Mouse (Mus musculus) CH12F3 (cell line): ENCODE results near the gene A930004D18Rik.

Source experiments
- in situ Hi-C: fragments of 300-500 bp; cut with MboI; formaldehyde crosslinking; loops from 2 replicates; pipeline ENCODE4 v1.14.3; 2020; ENCODE audit warnings: low sequenced_read_pairs

A930004D18Rik gene

DNA sequence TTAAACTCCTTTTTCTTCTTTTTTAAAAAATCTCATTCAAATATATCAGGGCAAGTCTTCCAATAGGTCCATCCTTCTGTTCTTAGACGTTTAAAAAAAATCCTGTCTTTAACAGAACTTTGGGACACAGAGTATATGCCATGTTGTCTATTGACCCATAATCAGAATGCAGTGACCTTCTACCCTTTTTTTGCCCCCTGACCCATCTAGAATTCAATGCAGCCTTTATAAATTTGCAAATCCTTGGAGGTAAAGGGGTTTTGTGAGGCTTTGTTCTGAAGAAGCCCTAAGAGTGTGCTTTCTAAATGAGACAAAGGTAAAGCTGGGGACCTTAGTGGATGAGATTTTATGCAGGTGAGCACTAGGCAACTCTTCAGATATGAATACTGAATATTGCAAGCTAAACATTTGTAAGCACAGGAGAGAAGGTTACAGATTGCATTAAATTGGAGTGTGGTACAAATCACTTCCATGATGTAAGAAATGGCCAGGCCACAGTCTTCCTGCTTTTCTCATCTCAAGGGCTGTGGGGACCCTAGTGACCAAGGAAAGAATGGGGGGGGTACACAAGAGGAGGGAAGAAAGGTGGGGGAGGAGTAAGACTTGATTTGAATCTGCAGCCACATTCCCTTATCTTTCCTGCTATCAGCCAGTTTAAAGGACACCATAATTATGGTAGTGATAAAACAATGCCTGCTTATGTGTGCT, 15.9 kb upstream of the A930004D18Rik start:
- in situ Hi-C loops, result no loop called here

DNA sequence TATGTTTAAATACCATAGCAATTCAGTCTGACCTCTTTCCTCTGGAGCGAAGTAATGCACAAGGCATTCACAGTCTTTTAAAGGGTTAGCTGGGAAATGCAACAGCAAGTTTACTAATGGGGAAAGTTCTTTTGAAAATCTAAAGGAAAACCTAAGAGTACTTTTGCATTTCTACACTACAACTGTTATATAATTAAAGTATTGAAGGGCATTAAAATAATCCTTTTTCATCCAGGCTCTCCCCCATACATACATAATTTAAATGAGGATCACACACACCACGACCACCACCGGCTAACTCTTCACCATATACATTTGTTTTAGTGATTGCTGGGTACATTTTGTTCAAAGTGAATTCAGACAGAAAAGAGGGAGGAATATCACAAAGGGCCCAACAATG, 15.0 kb upstream of the A930004D18Rik start:
- in situ Hi-C loops, result no loop called here

DNA sequence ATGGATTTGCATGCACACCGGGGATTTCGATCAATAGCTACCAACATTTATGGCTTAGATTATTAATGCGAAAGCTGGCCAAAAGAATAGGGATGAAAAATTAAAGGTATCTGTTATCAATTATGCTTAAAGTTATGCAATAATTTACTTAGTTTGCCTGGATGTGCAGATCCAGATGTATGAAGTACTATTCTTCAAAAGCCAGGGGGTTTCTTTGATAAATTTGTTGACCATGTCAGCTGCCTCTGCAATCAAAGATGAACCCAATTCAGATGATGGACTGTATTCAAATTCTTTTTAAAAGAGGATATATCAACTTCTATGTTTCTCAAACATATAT, 14.3 kb upstream of the A930004D18Rik start:
- in situ Hi-C loops, result no loop called here

DNA sequence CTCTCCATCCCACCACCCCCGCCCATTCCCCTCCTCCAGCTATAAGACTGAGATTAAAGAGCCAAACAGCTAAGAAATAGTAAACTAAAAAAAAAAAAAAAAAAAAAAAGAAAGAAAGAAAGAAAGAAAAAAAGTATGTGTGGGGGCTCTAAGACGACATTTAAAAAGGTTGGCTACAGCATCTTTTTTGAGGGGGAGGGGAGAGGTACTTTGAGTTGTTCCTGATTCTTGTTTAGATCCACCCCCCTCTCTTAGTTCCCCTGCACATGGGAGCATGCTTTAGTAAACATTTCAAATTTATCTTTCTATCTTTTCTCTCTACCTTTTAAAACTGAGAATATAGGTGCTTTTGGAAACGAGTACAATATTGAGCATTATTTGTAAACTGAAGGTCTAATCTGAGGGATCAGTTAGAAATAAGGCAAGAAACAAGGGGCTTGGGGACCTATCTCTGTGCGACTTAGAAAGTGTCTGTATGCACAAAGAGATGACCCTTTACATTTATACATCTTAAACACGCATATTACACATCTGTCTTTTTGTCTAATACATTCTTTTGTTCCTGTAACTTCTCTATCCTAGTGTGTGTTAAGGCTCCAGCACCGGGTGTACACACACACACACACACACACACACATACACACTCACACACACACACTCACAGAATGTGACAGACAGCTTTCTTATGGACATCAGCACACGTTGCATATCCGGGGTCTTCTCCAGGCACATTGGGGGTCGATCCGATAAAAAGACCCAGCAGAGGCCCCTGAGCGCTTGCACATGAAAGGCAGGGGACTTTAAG, 13.7 kb upstream of the A930004D18Rik start:
- in situ Hi-C loops, result no loop called here

DNA sequence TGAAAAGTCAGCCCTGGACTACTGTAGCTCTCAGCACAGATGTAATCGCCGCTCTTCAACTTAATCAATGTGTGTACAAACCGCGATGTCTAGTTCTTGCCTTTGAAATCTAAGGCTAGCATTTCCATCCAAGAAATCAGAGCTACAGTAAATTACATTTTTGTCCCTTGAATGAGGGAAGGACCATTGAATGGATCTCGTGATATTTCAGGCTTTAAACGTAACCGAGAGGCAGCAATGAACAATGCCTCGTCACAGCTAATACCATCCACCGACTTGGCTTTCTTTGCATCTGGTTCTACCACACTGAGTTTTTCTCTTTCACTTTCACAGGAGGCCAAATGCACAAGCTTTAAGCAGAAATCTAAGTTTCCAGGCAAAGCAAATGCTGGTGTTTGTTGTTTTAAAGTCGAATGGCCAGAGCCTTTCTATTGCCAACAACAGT, 13.0 kb upstream of the A930004D18Rik start:
- in situ Hi-C loops, result no loop called here

DNA sequence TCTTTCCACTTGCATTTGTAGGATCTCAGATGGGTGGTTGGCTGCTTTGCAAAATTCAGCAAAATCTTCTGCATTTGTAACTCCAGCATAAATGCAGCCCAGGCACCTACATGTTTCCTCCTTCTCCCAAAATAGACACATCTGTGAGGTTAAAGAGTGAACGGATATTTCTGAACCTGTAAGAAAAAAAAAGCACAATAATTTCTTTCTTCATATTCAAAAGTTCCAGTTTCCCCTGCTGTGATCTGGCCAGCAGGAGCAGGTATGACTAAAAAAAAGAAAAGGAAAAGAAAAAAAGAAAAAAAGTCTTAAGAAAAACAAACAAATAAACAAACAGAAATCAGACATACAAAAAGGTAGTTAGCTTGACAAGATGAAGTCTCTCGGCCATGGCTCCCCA, 12.5 kb upstream of the A930004D18Rik start:
- in situ Hi-C loops, result no loop called here

DNA sequence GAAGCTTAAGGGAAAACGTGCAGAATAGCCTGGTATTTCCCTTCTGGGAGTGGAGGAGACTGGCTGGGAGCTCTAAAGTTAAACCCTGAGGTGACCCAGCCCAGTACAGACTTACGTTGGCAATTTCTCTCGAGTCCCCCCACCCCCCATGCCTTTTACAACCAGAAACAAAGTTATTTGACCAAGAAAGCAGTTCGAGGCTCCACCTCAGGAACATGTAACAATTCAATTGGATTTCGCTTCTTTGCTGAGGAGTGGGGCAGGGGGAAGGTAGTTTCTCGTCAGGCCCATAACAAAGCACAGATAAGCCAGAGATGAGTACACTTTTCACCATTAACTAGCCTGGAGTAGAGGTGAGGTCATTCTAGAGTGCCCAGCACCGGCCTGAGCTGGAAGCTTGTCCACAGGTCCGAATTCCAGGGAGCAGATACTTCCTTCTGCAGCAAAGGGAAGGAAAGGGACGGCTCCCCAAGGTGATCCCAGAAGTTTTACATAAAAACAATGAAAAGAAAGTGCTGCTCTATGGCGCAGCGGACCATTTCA, 11.8 kb upstream of the A930004D18Rik start:
- in situ Hi-C loops, result no loop called here

DNA sequence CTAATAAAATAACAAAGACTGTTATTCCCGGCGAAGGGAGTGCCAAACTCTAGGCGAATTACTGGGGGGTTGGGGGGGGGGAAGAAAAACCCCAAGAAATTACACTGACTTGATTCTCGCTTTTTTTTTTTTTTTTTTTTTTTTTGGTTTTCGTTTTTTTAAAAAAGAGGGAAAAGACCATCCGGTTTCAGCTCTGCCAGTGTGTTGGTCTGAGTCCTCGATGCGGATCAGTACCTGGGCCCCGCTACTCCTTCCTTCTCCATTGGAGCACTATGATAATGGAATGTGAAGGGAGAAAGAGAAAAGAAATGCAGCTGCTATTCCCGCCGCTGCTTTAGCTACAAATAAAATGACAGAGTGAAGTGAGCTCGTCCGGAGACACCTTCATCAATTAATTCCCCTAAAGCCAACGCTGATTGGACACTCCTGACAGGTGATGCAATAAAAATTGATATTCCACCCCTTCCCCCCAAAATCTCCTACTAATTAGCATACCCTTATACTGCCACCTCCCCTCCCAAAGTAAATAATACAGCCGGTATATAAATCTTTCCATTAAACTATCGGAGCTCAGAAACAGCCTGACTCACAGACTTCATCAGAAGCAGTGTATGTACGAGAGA, 11.0 kb upstream of the A930004D18Rik start, which contains the start of gene Skida1:
TSS of gene Skida1 (minus strand) at position 599 of the 623 bp plus-strand sequence.
- in situ Hi-C loops, result no loop called here

DNA sequence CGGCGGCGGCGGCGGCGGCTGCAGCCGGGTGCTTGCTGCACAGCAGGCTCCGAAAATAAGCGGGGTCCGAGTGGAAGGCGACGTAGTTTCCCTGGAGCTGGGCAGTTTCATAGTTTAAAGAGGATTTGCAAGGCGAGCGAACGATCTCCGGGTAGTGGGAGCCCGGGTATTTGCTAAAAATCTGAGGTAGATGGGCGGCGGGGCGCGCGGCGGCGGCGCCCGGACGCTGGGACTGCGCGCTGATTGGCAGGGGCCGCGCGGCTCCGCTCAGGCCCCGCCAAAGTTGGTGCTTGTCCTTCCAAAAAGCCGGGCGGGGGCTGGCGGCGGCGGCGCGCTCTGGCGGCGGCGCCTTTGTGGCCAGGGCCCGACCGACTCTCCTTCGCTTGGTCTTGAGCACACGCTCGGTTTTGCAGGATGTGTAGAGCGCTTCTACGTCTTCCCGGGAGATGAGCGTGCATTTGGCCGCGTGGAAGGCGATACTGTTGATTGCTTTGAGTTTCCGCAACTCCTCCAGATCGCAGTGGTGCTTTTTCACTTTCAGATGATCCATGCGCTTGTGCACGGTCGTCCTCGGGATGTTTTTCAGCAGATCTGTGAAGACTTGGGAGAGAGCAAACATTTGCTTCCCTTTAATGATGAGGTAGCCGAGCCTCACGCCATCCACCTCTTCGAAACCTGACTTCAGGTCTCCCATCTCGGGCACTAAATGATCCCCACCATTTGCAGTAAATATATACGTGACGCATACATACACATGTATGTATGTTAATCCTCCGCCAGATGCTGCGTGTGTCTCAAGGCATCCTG, 10.3 kb upstream of the A930004D18Rik start:
- in situ Hi-C loops, result no loop called here

DNA sequence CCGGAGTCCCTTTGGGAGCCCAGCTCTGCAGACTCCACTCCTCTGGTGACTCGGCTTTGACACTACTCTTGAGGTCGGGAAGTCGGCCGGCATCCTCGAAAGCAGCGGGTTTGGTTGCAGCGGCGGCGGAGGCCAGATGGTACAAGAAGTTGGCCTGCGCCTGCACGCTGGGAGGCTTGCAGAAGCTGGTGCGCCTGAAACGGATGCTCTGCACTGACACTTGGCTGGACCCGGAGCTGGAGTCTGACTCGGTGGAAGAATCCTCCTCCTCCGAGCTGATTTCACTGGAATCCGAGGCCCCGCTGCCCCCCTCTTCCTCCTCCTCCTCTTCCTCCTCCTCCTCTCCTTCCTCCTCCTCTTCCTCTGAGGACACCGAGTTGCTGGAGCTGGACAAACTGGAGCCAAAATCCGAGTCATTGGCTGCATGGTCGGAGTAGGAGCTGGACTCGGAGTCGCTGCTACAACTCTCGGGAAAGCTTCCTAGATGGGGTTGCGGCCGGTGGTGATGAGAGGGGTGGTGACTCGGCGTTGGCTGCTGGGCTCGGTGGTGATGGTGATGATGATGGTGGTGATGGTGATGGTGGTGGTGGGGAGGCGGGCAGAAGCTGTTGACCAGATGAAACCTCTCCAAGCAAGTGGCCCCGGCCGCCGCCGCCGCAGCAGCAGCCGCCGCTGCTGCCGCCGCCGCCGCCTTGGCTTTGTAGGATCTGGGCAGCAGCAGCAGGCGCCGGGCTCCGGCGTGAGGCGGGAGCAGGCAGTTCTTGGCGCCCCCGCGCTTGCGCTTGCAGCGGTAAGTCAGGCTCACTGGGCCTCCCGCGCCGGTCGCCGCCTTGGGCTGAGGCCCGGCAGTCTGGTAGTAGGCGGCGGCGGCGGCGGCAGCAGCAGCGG, 9.5 kb upstream of the A930004D18Rik start:
- in situ Hi-C loops, result no loop called here

DNA sequence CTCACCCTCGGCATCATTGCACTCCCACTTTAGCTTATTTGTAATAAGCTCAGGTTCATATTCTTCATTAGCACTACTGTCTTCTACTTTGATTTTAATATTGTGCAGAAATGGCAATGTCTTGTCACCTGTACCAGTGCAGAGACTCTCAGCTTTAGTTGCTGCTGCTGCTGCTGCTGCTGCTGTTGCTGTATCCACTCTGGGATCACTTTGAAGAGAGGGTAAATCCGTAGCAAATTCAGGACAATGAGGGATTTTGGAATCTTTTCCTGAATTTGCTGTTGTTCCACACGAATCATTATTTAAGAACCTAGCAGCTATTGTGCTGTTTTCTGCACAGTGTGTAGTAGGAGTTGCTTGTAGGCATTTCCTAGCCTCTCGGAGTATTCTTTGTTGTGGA, 8.6 kb upstream of the A930004D18Rik start:
- in situ Hi-C loops, result no loop called here

DNA sequence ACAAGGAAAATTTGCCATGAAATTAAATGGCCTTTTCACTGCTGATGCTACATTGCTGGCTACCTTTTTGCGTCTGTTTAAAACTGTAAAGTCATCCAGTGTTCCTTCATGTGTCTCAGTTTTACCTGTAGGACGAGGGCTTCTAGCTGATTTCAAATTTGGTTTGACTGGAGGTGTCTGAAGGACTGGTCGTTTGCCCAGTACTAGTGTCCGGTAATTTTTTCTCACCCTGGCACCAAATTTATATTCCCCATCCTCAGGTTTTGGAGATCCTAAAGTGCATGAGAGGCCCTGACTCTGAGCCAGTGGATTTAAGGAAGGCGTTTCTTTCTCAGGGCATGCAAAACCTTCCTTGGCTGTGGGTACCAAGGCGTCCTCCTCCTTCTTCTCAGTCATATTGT, 8.2 kb upstream of the A930004D18Rik start:
- in situ Hi-C loops, result no loop called here

DNA sequence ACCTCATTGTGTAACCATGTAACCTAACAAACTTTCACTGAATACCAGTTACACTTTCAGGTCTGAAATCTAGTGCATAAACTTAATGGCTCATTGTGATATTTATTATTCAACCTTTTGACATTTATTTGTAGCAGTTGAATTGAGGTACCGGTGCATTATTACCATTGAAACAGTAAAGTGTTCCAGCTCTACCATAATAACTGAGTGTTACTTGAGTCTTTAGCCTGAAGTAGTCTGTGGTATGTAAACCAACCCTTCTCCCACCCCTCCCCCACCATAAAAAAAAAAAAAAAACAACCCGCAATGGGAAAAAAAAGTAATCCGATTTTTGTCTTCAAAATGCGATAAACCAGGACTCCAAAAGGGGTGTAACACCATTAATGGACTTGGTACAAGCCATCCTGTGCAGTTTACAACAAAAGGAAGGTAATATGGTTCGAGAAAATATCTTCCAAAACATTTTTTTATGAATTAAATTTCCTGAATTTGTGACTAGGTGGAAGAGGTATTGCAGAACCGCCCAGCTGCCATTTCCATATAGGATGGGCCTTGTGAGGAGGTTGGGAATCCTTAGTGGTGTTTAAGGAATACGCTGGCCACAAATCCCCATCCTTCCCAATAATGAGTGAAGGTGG, 7.7 kb upstream of the A930004D18Rik start:
- in situ Hi-C loops, result no loop called here

DNA sequence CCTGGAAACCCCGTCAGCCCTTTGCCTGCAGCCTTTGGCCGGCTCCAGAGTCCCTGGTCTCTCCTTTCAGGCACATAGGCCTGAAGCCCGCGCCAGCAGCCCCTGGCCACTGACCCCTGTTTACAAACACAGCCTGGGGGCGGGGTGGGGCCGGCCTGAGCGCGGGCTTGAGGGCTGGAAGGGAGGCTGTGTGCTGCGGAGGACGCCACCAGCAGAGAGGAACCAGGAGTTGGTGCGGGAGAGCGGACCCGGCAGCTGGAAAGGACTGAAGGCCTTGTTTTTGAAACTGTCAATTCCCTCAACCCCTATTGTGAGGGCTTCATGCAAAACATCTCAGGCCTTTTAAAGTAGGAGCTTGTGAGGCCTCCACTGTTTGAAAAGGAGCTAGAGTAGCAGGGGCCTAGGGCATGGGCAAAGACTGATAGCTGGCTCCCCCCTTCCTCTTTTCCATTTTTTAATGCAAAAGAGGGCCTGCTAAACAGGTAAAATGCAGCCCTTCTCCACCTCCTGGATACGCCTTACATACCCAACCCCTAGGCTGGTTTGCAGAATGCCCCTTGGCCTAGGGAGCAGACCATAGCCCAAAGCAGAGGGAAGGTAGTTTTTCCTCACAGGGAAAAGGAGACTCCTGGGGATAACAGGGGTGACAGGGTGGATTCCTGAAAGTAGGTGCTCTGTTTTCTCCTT, 3.8 kb upstream of the A930004D18Rik start:
- in situ Hi-C loops, result no loop called here

DNA sequence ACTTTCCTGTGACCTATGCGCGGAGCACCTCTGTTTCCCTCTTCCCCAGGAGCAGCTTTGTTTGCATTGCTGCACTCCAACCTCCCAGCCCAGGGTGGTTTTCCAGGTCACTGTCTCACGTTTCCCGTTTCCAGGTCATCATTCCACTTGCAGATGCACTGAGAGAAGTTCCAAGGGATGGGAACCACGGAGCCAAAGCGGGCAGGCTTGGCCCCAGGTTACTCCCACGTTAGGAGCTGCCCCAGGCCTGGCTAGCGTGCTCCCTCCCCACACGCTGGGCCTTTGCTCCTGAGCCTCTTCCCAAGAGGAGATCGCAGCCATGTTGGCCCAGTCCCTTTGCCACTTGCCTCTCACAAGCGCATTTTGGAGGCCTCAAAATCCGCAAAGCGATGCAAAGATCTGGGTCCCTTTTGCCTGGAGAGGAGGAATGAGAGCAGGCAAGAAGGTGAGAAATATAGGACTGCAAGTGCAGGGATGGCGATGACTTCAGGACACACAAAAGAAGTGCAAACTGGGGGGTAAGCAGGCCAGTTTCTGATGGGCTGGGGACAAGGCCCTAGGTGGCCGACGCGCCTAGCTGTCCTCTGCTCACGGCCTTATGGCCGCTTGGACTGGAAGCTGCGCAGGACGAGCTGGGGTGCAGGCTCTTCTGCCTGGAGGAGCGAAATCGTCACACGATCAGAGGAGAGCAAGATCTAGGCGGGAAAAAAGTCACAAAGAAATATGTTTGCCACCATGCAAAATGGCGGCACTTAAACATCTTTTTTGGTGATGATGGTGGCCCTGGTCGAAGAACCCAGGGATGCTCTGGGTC, 3.0 kb upstream of the A930004D18Rik start:
- in situ Hi-C loops, result no loop called here

DNA sequence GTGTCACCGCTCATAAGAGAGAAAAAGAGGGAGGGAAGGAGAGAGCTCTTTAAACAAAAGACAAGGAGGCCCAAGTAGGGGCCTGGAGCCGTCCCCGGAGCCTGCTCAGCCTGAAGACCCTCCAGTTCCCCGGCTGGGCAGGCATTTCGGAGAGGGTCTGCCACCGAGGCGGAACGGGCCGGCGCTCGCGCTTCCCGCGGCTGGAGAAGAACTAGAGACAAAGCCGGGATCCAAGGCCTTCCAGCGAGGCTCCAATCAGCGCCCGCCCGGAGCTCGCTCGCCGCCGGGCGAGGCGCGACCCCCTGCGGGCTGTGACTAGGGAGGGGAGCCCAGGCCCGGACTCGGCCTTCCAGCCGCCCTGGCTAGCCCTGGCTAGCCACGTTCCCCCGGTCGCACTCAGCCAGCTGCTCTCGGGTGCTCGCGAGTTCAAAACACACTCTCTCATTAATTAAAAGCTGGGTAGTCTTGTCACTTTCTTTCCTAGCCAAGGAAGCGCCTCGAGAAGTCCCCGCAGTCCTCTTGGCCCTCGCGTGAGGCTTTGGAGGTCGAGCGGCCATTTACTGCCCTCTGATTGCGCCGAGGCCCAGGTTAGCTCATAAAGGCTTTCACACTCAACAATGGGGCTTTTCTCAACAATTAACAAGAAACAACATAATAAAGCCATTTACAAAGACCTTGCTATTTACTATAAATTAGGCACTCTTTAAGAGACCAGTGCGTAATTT, 2.2 kb upstream of the A930004D18Rik start:
- in situ Hi-C loops, result no loop called here

DNA sequence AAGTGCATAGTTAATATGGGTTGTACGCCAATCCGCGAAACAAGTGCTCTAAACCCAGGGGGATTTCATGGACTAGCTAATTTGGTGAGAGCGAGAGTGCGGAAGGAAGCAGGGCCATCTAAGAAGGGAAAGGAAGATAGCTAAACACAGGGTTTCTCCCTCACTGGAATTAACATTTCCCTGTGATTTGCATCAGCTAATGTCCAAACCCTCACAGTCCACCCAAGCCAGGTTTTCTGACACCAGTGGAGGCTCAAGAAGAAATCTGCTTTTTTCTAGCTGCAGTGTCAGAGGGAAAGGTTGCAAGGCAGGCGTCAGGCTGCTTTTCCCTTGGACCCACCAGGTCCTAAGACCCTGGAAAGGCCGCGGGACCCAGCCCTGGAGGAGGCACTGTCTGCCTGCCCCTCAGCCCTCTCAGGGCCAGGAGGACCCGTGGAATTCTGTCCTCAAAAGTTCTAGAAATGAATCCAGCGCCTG, 1.4 kb upstream of the A930004D18Rik start:
- in situ Hi-C loops, result no loop called here
